Mouse (Mus musculus) lung, embryonic 14.5 days (tissue): ENCODE results near the gene Gm28305. TPM values are rescaled to one million over a fixed set of nuclear protein-coding genes. Genes with fewer than 3 reads are reported as not detected.

Experiments
- ATAC-seq: fragments of 200-750 bp; cut with Nextera tagmentation; 2 replicates; pipeline ENCODE4 v1.8.0; 2017; ENCODE audit warnings: mild to moderate bottlenecking, moderate TSS enrichment, moderate library complexity; ENCODE audit not compliant: insufficient read depth
- DNase-seq: peaks from one replicate; pipeline ENCODE4 v3.0.0-alpha.2; 2015
- H3K27ac ChIP-seq: fragments of 300-500 bp; sonication (generic); 2 replicates; pipeline ENCODE4 v1.5.1; 2014; ENCODE audit warnings: low read depth, mild to moderate bottlenecking, moderate library complexity
- H3K27me3 ChIP-seq: fragments of 300-500 bp; sonication (generic); 2 replicates; pipeline ENCODE4 v1.6.1; 2014; ENCODE audit warnings: low read length, control low read depth; ENCODE audit not compliant: insufficient read depth
- H3K36me3 ChIP-seq: fragments of 300-500 bp; sonication (generic); 2 replicates; pipeline ENCODE4 v1.6.1; 2014; ENCODE audit warnings: control low read depth; ENCODE audit not compliant: insufficient read depth
- H3K4me1 ChIP-seq: fragments of 300-500 bp; sonication (generic); 2 replicates; pipeline ENCODE4 v1.6.1; 2014; ENCODE audit warnings: antibody characterized with exemption, control low read depth; ENCODE audit not compliant: insufficient read depth
- H3K4me2 ChIP-seq: fragments of 300-500 bp; sonication (generic); 2 replicates; pipeline ENCODE4 v1.6.1; 2014; ENCODE audit warnings: mild to moderate bottlenecking
- H3K4me3 ChIP-seq: fragments of 300-500 bp; sonication (generic); 2 replicates; pipeline ENCODE4 v1.5.1; 2014; ENCODE audit warnings: low read depth, low read length
- H3K9ac ChIP-seq: fragments of 300-500 bp; sonication (generic); 2 replicates; pipeline ENCODE4 v1.6.1; 2014
- H3K9me3 ChIP-seq: fragments of 300-500 bp; sonication (generic); 2 replicates; pipeline ENCODE4 v1.6.1; 2016; ENCODE audit warnings: low read depth, low read length, control low read depth
- CTCF ChIP-seq: IDR thresholded peaks from 2 replicates; pipeline ENCODE4 v1.5.1; 2016; ENCODE audit warnings: antibody characterized with exemption, low read depth
- WGBS: fragments of 180-500 bp; shearing (Covaris S2); extraction: QIAGEN DNeasy Blood & Tissue Kit; methylation state at CpG from one replicate; pipeline ENCODE4 v1.1.7; 2014; 5-methylcytosine and 5-hydroxymethylcytosine counted together
- polyA plus RNA-seq: library from polyadenylated mRNA; unstranded; fragments of >200 nt; fragmentation: Nextera tagmentation; extraction: Ambion mirVana; gene quantifications from 2 replicates; pipeline ENCODE4 v1.2.1, GENCODE M21; 2014

The Gm28305 gene
- polyA plus RNA-seq, 1 experiment from 2014 or later: not detected

GRCm38 (mm10) chr9:104039742-104040141, 720 bp upstream of the Gm28305 start:
- no peak overlapping the region for H3K9ac ChIP-seq
- H3K27me3 ChIP-seq: no peaks in the 10 kb centered on the region
- H3K4me3 ChIP-seq: no peak overlapping the region
- no peak overlapping the region for H3K4me2 ChIP-seq
- no peak overlapping the region for H3K27ac ChIP-seq
- TF ChIP-seq CTCF: no peak
- DNase-seq: no peak
- H3K9me3 ChIP-seq: no peaks in the 10 kb centered on the region
- peaks cover 30% of the 10 kb centered on the region for H3K36me3 ChIP-seq
- no peaks in the 10 kb centered on the region for H3K4me1 ChIP-seq
- 67% methylated on average over 4 of the region's 4 CpGs for WGBS
- no peak for ATAC-seq

- H3K4me3 ChIP-seq: no peak overlapping the region
- no peaks in the 10 kb centered on the region for H3K27me3 ChIP-seq
- H3K27ac ChIP-seq: no peak overlapping the region
- DNase-seq (no peak), ATAC-seq (no peak)
- peaks cover 41% of the 10 kb centered on the region for H3K36me3 ChIP-seq
- 78% methylated on average over 4 of the region's 4 CpGs for WGBS
- no peak for TF ChIP-seq CTCF
- no peaks in the 10 kb centered on the region for H3K9me3 ChIP-seq
- H3K9ac ChIP-seq: no peak overlapping the region
- H3K4me2 ChIP-seq: no peak overlapping the region
- no peaks in the 10 kb centered on the region for H3K4me1 ChIP-seq
These were observed 3.2 kb downstream of the Gm28305 start for GRCm38 (mm10) chr9:104043676-104044075.

GRCm38 (mm10) chr9:104051028-104051427, 10.6 kb downstream of the Gm28305 start:
- Histone ChIP-seq H3K4me1 (no peaks in the 10 kb centered on the region), H3K4me2 (no peak overlapping the region), H3K27me3 (no peaks in the 10 kb centered on the region), H3K27ac (no peak overlapping the region), H3K9ac (no peak overlapping the region), H3K36me3 (peaks cover 85% of the 10 kb centered on the region), H3K9me3 (no peaks in the 10 kb centered on the region), H3K4me3 (no peak overlapping the region)
- ATAC-seq (no peak), DNase-seq (no peak)
- TF ChIP-seq CTCF: no peak
- whole genome bisulfite sequencing: 92% methylated on average over 6 of the region's 6 CpGs

- ATAC-seq (peak; percentile 68), DNase-seq (peak; percentile 86)
- Histone ChIP-seq H3K9me3 (no peaks in the 10 kb centered on the region), H3K36me3 (peaks cover 27% of the 10 kb centered on the region), H3K4me1 (peaks cover 6% of the 10 kb centered on the region; the same call in 1 of the 2 replicates), H3K27me3 (no peaks in the 10 kb centered on the region), H3K9ac (peak within 1 kb of the TSS; percentile 74), H3K27ac (peak within 1 kb of the TSS; percentile 52; the same call in 1 of the 2 replicates), H3K4me2 (peak within 1 kb of the TSS; percentile 90), H3K4me3 (peak within 1 kb of the TSS; percentile 99)
- WGBS: under 1% methylated on average over 57 of the region's 59 CpGs
- no peak for TF ChIP-seq CTCF
These were observed 22.2 kb downstream of the Gm28305 start, which contains the start of gene Uba5 for GRCm38 (mm10) chr9:104062430-104063243. TSS of gene Uba5 (minus strand) at chr9:104063134.

- Histone ChIP-seq H3K4me3 (peak within 1 kb of the TSS; percentile 99), H3K9ac (peak within 1 kb of the TSS; percentile 74), H3K4me2 (peak within 1 kb of the TSS; percentile 90), H3K27me3 (no peaks in the 10 kb centered on the region), H3K36me3 (peaks cover 19% of the 10 kb centered on the region), H3K9me3 (no peaks in the 10 kb centered on the region), H3K27ac (peak within 1 kb of the TSS; percentile 52; the same call in 1 of the 2 replicates), H3K4me1 (peaks cover 6% of the 10 kb centered on the region; the same call in 1 of the 2 replicates)
- under 1% methylated on average over 28 of the region's 30 CpGs for WGBS
- TF ChIP-seq CTCF: no peak
- peak; percentile 98 for ATAC-seq
- peak; percentile 93 for DNase-seq
These were observed 22.9 kb downstream of the Gm28305 start, which contains the start of gene Acad11 for GRCm38 (mm10) chr9:104063244-104063961. TSS of gene Acad11 (plus strand) at chr9:104063377.

- peaks cover 6% of the 10 kb centered on the region; the same call in 1 of the 2 replicates for H3K4me1 ChIP-seq
- no peak overlapping the region for H3K9ac ChIP-seq
- no peak overlapping the region; the same call in 1 of the 2 replicates for H3K4me3 ChIP-seq
- no peak for TF ChIP-seq CTCF
- no peaks in the 10 kb centered on the region for H3K27me3 ChIP-seq
- DNase-seq (no peak), ATAC-seq (no peak)
- no peak overlapping the region for H3K27ac ChIP-seq
- H3K4me2 ChIP-seq: no peak overlapping the region
- H3K9me3 ChIP-seq: no peaks in the 10 kb centered on the region
- 31% methylated on average over 1 of the region's 1 CpGs for WGBS
- peaks cover 15% of the 10 kb centered on the region for H3K36me3 ChIP-seq
These were observed 24.1 kb downstream of the Gm28305 start for GRCm38 (mm10) chr9:104064571-104064970.

GRCm38 (mm10) chr9:104070241-104070640, 29.8 kb downstream of the Gm28305 start:
- H3K27ac ChIP-seq: no peak overlapping the region
- no peak for TF ChIP-seq CTCF
- no peak for DNase-seq
- H3K27me3 ChIP-seq: no peaks in the 10 kb centered on the region
- no peak overlapping the region for H3K4me2 ChIP-seq
- no peak overlapping the region for H3K9ac ChIP-seq
- H3K4me1 ChIP-seq: no peaks in the 10 kb centered on the region
- H3K36me3 ChIP-seq: no peaks in the 10 kb centered on the region
- 73% methylated on average over 4 of the region's 4 CpGs for WGBS
- no peak for ATAC-seq
- H3K9me3 ChIP-seq: no peaks in the 10 kb centered on the region
- H3K4me3 ChIP-seq: no peak overlapping the region
